Mouse (Mus musculus) MEL (cell line): Measurements from ENCODE around the gene Tmem178b.

Source experiments
- CHD2 ChIP-seq: IDR thresholded peaks from 2 replicates; pipeline ENCODE4 v1.6.1; 2011; ENCODE audit warnings: low read length, improper control_type of control experiment
- CTCF ChIP-seq, 3 experiments: IDR thresholded peaks in 2 of 3; conservative IDR thresholded peaks in 1 of 3; 2 replicates each; pipeline ENCODE4 v1.5.1; 2011 to 2012; ENCODE audit warnings: low read length in 3 of 3, low read depth in 2 of 3, mild to moderate bottlenecking in 2 of 3, improper control_type of control experiment in 1 of 3, inconsistent platforms in 1 of 3, mixed read lengths in 1 of 3, moderate library complexity in 1 of 3; ENCODE audit not compliant: control insufficient read depth in 1 of 3, insufficient read depth in 1 of 3, poor library complexity in 1 of 3, severe bottlenecking in 1 of 3
- MYB ChIP-seq: IDR thresholded peaks from 2 replicates; pipeline ENCODE4 v1.6.1; 2011; ENCODE audit warnings: mild to moderate bottlenecking, low read depth, low read length, improper control_type of control experiment
- POLR2A ChIP-seq, 2 experiments: IDR thresholded peaks; 2 replicates each; pipeline ENCODE4 v1.6.1; 2011 to 2012; ENCODE audit warnings: low read length in 2 of 2, mild to moderate bottlenecking in 2 of 2, control low read depth in 1 of 2, improper control_type of control experiment in 1 of 2, low read depth in 1 of 2, moderate library complexity in 1 of 2; ENCODE audit not compliant: control insufficient read depth in 1 of 2, insufficient read depth in 1 of 2, poor library complexity in 1 of 2
- SMC3 ChIP-seq: IDR thresholded peaks from 2 replicates; pipeline ENCODE4 v1.6.1; 2011; ENCODE audit warnings: low read depth, low read length, improper control_type of control experiment
- ZC3H11A ChIP-seq: IDR thresholded peaks from 2 replicates; pipeline ENCODE4 v1.6.1; 2012; ENCODE audit warnings: low read depth, mild to moderate bottlenecking, inconsistent platforms, low read length, improper control_type of control experiment

DNA sequence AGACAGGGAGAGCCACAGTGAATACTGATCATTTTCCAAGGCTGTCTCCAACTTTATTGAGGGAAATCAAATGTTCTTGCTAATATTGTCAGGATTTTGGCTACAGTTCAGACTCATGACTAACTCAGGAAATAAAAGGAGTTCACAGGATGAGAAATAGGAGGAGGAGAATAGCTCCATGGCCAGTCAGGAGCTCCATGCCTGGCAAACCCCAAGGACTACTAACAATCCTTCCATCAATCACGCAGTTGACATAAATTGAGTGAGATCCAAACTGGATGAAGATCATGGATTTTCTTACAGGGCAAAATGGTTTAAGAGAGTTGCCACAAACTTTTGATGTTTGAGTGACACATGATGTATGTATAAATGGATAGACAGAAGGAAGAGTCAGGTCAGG lies 258.9 kb downstream of the Tmem178b start:
- TF ChIP-seq CTCF (IDR thresholded peaks at IDR 0.05 in 2 of 3, conservative IDR thresholded peaks at IDR 0.05 in 1 of 3; ENCODE audit: control insufficient read depth in 1 of 3, insufficient read depth in 1 of 3, low read depth in 2 of 3, low read length in 3 of 3, poor library complexity in 1 of 3, severe bottlenecking in 1 of 3) (no peak), POLR2A (IDR thresholded peaks at IDR 0.05; ENCODE audit: control insufficient read depth in 1 of 2, insufficient read depth in 1 of 2, low read depth in 1 of 2, low read length in 2 of 2, poor library complexity in 1 of 2) (no peak), ZC3H11A (no peak), CHD2 (no peak), SMC3 (no peak), MYB (no peak)
